In genomic region chr9:30968130-30968529, GRCm38 (mm10) we compare ENCODE assay signal across 25 mouse cellular contexts. TPM values are rescaled to one million over a fixed set of nuclear protein-coding genes. Genes with fewer than 3 reads are reported as not detected.
DNase-seq lines count a peak whose midpoint lies in the region; ATAC-seq lines count a peak whose summit lies in the region.
"Had no signal": no experiment of that assay in that cellular context is flagged by ENCODE, and none has a peak within 500 bp of the region (broad histone marks: within the 10 kb centered on the region; RNA-seq: fewer than 3 reads in every experiment).

No protein-coding gene starts in this region.

- DNase-seq in ES-CJ7 (ENCODE audit: low read depth, low spot score) (peak; percentile 23), R1 (ENCODE audit: low read depth, low spot score) (peak; percentile 78), ZHBTc4 (ENCODE audit: low read depth, low spot score) (peak; percentile 45)
- no peak for DNase-seq in heart, postnatal 25 days (ENCODE audit: low spot score)
- no peak for DNase-seq in heart, adult 18-20 months
- DNase-seq: adrenal gland, adult 2 months; adrenal gland, adult 8-10 months; adrenal gland, postnatal 10 days; adrenal gland, postnatal 14 days; adrenal gland, postnatal 25 days; adrenal gland, postnatal 36 days; B cell, adult 2 months; cerebellum, adult 11 months; cerebellum, adult 11-12 months; cerebellum, adult 18-20 months; cerebellum, adult 2 months; cerebellum, adult 8-10 months; cerebellum, adult 9-10 months had no signal

- intact Hi-C loops in heart, postnatal 25 days (cut with DNase I), result no loop called here

- no peak for ATAC-seq in megakaryocyte, adult 5-6 weeks (ENCODE audit: poor library complexity, severe bottlenecking)
- ATAC-seq: activated CD4-positive, CD25-positive, alpha-beta regulatory T cell, adult 4 months; CD4-positive, CD25-positive, alpha-beta regulatory T cell, adult 4 months; Patski had no signal

RNA-seq across cellular contexts. Expression of gene Adamts8, which starts 25.8 kb away (rescaled TPM):
- 1 to 10 TPM; 3.7 to 6.0 TPM for total RNA-seq in heart, postnatal 25 days (2021)
- total RNA-seq in heart, adult 18-20 months (2021), result 1 to 10 TPM; 2.1 to 2.8 TPM
- total RNA-seq in megakaryocyte, adult 5-6 weeks (2015), result not detected in 2 replicates
- total RNA-seq in megakaryocyte, adult 5-6 weeks (2017), result not detected in 2 replicates
- total RNA-seq: CH12.LX, G1E, MEL had no signal

RNA-seq across cellular contexts. Expression of gene Adamts15, which starts 45.9 kb away (rescaled TPM):
- 10 to 100 TPM in 1 of 2 experiments, 1 to 10 TPM in 1; 8.3 to 10.6 TPM for total RNA-seq in heart, postnatal 25 days (2021)
- 1 to 10 TPM; 4.8 to 5.9 TPM for total RNA-seq in heart, adult 18-20 months (2021)
- 0.07 TPM in 1 of 2 replicates, not detected in the other for total RNA-seq in megakaryocyte, adult 5-6 weeks (2015)
- total RNA-seq in megakaryocyte, adult 5-6 weeks (2017), result 0.04 TPM in 2 replicates
- total RNA-seq: CH12.LX, MEL had no signal

Comparison
In these comparisons a context has a peak if more than half of its experiments do, and no peak if none do; other contexts are left out.
1. DNase-seq: peak in ES-CJ7 (single experiment), R1 (single experiment) and ZHBTc4 (single experiment); none in heart, postnatal 25 days (single experiment) and heart, adult 18-20 months (0 of 2).
2. RNA of gene Adamts15, which starts 45.9 kb away (total RNA-seq): 8.3 to 10.6 TPM in heart, postnatal 25 days and 4.8 to 5.9 TPM in heart, adult 18-20 months; 0.04 to 0.07 TPM in megakaryocyte, adult 5-6 weeks; every median in the first group is over 4 times any median in the second.